Mouse (Mus musculus): Measurements from ENCODE around the gene Snx20.

The Snx20 gene

GRCm38 (mm10) chr8:88635474-88636397, at the start of gene Snx20:
Gene Snx20, minus strand, starts transcription at chr8:88636128.
- peak; percentile 74 for DNase-seq (ENCODE audit: low spot score)

GRCm38 (mm10) chr8:88683656-88684289, 47.8 kb upstream of the Snx20 start:
- no peak for DNase-seq (ENCODE audit: low spot score)

DNA sequence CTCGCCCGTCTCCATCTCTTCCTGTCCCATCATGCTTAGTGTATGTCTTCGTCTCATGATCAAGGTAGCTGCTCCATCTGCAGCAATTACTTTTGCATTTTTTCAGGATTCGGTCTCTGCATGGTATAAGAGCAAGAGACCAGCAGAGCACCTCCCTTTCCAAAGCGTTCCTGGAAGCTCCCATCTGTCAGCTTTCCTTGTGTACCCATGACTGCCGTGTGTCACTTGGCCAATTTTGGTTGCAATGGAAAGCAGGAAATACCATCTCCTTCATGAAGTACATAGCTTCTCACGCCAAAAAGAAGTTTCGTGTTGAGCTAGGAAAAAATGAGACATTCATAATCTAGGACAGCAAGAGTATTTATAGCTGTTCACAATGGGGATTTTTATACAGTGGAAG, 45.1 kb upstream of the Snx20 start:
- DNase-seq (ENCODE audit: low spot score) = no peak

DNA sequence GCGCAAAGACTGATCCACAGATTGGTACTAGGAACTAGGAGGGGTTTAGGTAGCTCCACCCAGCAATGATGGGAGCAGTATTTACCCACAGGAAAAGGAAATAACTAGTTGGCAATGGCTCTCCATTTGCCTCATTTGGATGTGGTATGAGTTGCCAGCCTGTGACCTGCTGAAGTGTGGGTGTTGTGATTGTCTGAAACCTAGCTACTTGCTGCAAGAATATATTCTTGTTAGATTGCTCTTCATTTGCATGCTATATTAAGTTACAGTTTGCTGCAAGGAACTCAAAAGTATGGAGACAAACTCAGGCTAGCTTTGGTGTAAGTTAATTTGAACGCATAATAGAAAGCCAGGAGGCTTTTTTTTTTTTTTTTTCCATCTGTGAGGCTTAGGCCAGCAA, 44.6 kb upstream of the Snx20 start:
- DNase-seq (ENCODE audit: low spot score) = no peak

DNA sequence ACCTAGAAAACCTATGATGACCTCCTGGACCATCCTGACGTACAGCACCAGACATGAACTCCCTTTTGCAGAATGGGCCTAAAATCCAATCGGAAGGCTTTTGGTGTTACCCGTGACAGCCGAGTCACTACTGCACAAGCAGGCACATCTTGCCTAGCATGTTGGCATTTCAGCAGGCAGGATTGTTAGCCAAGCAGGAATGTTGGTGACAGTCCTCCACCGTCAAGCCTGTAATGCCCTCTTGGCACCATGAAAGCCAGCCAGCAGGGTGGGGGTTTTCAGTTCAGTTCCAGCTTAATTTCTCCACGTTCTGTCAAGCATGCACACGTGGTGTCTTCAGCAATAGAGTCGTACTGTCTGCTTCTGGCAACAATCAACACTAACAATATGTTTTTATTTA, 41.1 kb upstream of the Snx20 start:
- DNase-seq (ENCODE audit: low spot score) = no peak

DNA sequence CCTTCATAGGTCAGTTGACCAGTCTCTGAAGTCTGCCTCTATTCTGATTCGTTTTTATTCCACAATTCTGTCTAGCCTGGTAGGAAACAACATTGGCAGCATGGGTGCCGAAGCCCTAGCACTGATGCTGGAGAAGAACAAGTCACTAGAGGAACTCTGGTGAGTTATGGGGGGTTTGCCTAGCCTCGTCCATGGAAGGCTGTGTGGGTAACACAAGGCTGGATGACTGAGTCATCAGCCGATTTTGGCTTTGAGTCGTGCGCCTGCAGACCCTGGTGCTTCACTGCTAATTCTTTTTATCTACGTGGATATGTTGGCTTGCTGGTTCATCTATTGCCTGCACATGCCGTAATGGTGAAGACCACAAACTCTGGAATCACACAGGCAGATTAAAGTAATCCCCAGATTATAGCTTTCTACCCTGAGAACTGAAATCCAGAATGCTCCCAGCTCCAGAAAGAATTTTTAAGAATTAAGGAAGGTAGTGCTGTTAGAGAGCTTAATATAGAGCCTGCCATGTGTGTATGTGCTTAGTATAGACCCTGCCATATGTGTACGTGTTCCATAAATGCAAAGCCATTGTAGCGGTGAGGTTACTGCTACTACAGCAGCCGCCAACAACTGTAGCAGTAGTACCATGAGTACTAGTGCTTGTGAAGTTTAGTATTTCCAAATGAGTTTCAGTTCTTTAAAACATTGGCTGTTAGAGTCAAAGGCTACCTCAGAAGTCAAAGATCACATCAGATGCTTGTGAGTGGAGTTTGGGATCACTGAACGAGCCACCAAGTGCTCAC, 39.6 kb upstream of the Snx20 start:
- DNase-seq (ENCODE audit: low spot score) = no peak

- no peak for DNase-seq (ENCODE audit: low spot score)
These were observed 37.9 kb upstream of the Snx20 start for GRCm38 (mm10) chr8:88673859-88674258.

GRCm38 (mm10) chr8:88671575-88671974, 35.6 kb upstream of the Snx20 start:
- no peak for DNase-seq (ENCODE audit: low spot score)

DNA sequence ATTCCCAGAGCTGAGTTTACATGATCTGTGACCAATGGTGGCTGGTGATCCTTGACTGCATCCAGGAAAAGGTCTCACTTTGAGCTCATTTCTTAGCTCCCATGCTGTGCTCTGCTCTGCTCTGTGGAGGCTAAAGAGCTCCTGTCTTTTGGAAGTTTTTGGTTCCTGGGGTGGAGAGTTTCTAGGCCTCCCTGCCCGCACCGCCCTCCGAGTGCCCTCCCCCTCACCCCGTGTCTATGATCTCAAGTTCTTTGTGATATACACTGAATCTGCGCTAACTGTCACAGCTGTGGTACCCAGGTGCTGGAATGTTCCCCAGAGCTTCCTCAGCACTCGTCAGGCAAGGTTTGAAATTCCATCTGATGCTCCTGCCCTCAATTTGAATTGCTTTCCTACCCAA, 34.9 kb upstream of the Snx20 start:
- DNase-seq (ENCODE audit: low spot score) = no peak

- peak; percentile 63 for DNase-seq (ENCODE audit: low spot score)
These were observed 32.6 kb upstream of the Snx20 start for GRCm38 (mm10) chr8:88668400-88669086.

DNA sequence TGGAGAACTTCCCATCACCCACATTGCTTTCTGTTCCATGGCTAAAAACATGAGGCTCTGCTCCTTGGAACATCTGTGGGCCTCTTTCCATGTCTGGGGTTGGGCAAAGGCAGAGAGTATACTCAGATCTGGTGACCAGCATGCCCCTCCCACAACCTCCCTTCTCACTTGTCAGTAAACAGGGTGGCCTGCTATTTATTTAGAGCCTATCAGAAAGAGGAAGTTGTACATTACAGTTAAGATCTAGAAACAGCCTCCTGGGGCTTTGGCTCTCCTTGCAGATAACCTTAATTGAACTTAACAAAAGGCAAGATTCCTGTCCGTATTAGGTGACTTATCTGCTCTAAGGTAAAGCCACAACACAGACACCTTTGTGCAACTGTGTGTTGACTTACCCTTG, 30.5 kb upstream of the Snx20 start:
- peak; percentile 59 for DNase-seq (ENCODE audit: low spot score)

GRCm38 (mm10) chr8:88664947-88665346, 29.0 kb upstream of the Snx20 start:
- DNase-seq (ENCODE audit: low spot score) = no peak

GRCm38 (mm10) chr8:88664121-88664520, 28.2 kb upstream of the Snx20 start:
- DNase-seq (ENCODE audit: low spot score) = no peak

GRCm38 (mm10) chr8:88662401-88662821, 26.5 kb upstream of the Snx20 start:
- peak; percentile 62 for DNase-seq (ENCODE audit: low spot score)

- DNase-seq (ENCODE audit: low spot score) = no peak
These were observed 23.9 kb upstream of the Snx20 start for GRCm38 (mm10) chr8:88659873-88660272.

- DNase-seq (ENCODE audit: low spot score) = no peak
These were observed 19.4 kb upstream of the Snx20 start for GRCm38 (mm10) chr8:88655334-88655733.

- peak; percentile 44 for DNase-seq (ENCODE audit: low spot score)
These were observed 15.2 kb upstream of the Snx20 start for GRCm38 (mm10) chr8:88651122-88651521.

- peak; percentile 39 for DNase-seq (ENCODE audit: low spot score)
These were observed 14.2 kb upstream of the Snx20 start for GRCm38 (mm10) chr8:88650016-88650708.

- no peak for DNase-seq (ENCODE audit: low spot score)
These were observed 12.4 kb upstream of the Snx20 start for GRCm38 (mm10) chr8:88648322-88648721.

GRCm38 (mm10) chr8:88646837-88647778, 11.2 kb upstream of the Snx20 start, which contains the start of gene Nod2:
Gene Nod2, plus strand, starts transcription at chr8:88647315.
- DNase-seq (ENCODE audit: low spot score) = peak; percentile 92
